Mouse (Mus musculus) liver, embryonic 11.5 days (tissue): Measurements from ENCODE around the gene Clec16a. TPM values are rescaled to one million over a fixed set of nuclear protein-coding genes. Genes with fewer than 3 reads are reported as not detected.

Experiments
- ATAC-seq: fragments of 200-750 bp; cut with Nextera tagmentation; replicated peaks from 2 replicates; pipeline ENCODE4 v1.8.0; 2017; ENCODE audit warnings: moderate number of reproducible peaks, mild to moderate bottlenecking, moderate TSS enrichment, moderate library complexity; ENCODE audit not compliant: low FRiP score
- DNase-seq: peaks from one replicate; pipeline ENCODE4 v3.0.0-alpha.2; 2017; ENCODE audit warnings: low spot score
- H3K27ac ChIP-seq: fragments of 300-500 bp; sonication (generic); 2 replicates; pipeline ENCODE4 v1.5.1; 2014; ENCODE audit warnings: mild to moderate bottlenecking, low read depth, low read length, control low read depth
- H3K27me3 ChIP-seq: fragments of 300-500 bp; sonication (generic); replicated peaks from 2 replicates; pipeline ENCODE4 v1.6.1; 2014; ENCODE audit warnings: low read length, mixed read lengths; ENCODE audit not compliant: control insufficient read depth, insufficient read depth
- H3K36me3 ChIP-seq: fragments of 300-500 bp; sonication (generic); 2 replicates; pipeline ENCODE4 v1.6.1; 2014; ENCODE audit warnings: mild to moderate bottlenecking, low read length, moderate library complexity, mixed read lengths; ENCODE audit not compliant: control insufficient read depth, insufficient read depth
- H3K4me1 ChIP-seq: fragments of 300-500 bp; sonication (generic); replicated peaks from 2 replicates; pipeline ENCODE4 v1.6.1; 2014; ENCODE audit warnings: low read length, mixed read lengths; ENCODE audit not compliant: control insufficient read depth, insufficient read depth
- H3K4me2 ChIP-seq: fragments of 300-500 bp; sonication (generic); 2 replicates; pipeline ENCODE4 v1.6.1; 2014; ENCODE audit warnings: mild to moderate bottlenecking, control low read depth, moderate library complexity
- H3K4me3 ChIP-seq: fragments of 300-500 bp; sonication (generic); 2 replicates; pipeline ENCODE4 v1.5.1; 2014; ENCODE audit warnings: low read depth, low read length, control low read depth
- H3K9ac ChIP-seq: fragments of 300-500 bp; sonication (generic); 2 replicates; pipeline ENCODE4 v1.6.1; 2014; ENCODE audit warnings: low read depth, low read length, control low read depth
- H3K9me3 ChIP-seq: fragments of 300-500 bp; sonication (generic); 2 replicates; pipeline ENCODE4 v1.6.1; 2016; ENCODE audit warnings: low read length, inconsistent platforms, mixed read lengths; ENCODE audit not compliant: control insufficient read depth
- WGBS: fragments of 180-500 bp; shearing (Covaris S2); extraction: QIAGEN DNeasy Blood & Tissue Kit; methylation state at CpG from one replicate; pipeline ENCODE4 v1.1.7; 2014; 5-methylcytosine and 5-hydroxymethylcytosine counted together
- polyA plus RNA-seq: library from polyadenylated mRNA; unstranded; fragments of >200 nt; fragmentation: Nextera tagmentation; extraction: Ambion mirVana; gene quantifications from 2 replicates; pipeline ENCODE4 v1.2.1, GENCODE M21; 2014

Gene Clec16a
- polyA plus RNA-seq, 1 experiment from 2014 or later: 27.4 TPM

GRCm38 (mm10) chr16:10511134-10511520, 34.0 kb upstream of the Clec16a start:
- Histone ChIP-seq H3K9ac (no peak overlapping the region), H3K27ac (no peak overlapping the region), H3K27me3 (no peaks in the 10 kb centered on the region), H3K4me1 (no peaks in the 10 kb centered on the region), H3K4me2 (no peak overlapping the region), H3K4me3 (no peak overlapping the region), H3K9me3 (no peaks in the 10 kb centered on the region), H3K36me3 (no peaks in the 10 kb centered on the region)
- DNase-seq (no peak), ATAC-seq (no peak)
- 75% methylated on average over 12 of the region's 12 CpGs for WGBS

DNA sequence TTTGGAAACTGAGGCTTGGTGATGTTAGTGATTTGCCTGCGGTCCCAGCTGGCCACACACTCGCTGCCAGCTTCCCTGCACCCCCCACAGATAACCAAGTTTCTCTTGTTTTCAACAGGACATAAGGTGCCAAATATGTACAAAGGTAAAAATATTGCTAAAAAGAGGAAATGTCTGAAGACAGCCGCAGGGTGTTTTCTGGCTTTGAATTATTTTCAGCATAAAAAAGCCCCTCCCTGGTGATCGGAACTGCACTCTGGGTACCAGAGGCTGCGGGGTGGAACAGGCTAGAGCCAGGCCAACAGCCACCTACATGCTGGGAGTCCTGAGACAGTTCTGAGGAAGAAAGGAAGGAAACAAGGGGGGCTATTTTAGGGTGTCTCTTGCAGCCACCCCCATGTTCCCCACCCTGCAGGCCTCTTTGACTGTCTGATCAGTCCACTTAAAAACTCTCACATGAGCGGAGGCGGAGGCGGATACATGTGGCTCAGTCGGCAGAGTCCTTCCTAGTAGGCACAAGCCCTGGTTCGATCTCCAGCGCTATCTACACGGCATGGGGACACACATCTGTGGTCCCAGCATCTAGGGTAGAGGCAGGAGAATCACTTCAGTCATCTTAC, 29.1 kb upstream of the Clec16a start:
- Histone ChIP-seq H3K4me2 (no peak overlapping the region), H3K4me3 (no peak overlapping the region), H3K27me3 (no peaks in the 10 kb centered on the region), H3K27ac (no peak overlapping the region), H3K36me3 (no peaks in the 10 kb centered on the region), H3K9me3 (no peaks in the 10 kb centered on the region), H3K4me1 (no peaks in the 10 kb centered on the region), H3K9ac (no peak overlapping the region)
- DNase-seq (no peak), ATAC-seq (no peak)
- 86% methylated on average over 12 of the region's 12 CpGs for WGBS

GRCm38 (mm10) chr16:10518030-10518429, 27.1 kb upstream of the Clec16a start:
- 41% methylated on average over 5 of the region's 5 CpGs for WGBS
- Histone ChIP-seq H3K27ac (no peak overlapping the region), H3K9ac (no peak overlapping the region), H3K4me2 (no peak overlapping the region), H3K9me3 (no peaks in the 10 kb centered on the region), H3K36me3 (no peaks in the 10 kb centered on the region), H3K4me1 (no peaks in the 10 kb centered on the region), H3K27me3 (no peaks in the 10 kb centered on the region), H3K4me3 (no peak overlapping the region)
- no peak for ATAC-seq
- no peak for DNase-seq

DNA sequence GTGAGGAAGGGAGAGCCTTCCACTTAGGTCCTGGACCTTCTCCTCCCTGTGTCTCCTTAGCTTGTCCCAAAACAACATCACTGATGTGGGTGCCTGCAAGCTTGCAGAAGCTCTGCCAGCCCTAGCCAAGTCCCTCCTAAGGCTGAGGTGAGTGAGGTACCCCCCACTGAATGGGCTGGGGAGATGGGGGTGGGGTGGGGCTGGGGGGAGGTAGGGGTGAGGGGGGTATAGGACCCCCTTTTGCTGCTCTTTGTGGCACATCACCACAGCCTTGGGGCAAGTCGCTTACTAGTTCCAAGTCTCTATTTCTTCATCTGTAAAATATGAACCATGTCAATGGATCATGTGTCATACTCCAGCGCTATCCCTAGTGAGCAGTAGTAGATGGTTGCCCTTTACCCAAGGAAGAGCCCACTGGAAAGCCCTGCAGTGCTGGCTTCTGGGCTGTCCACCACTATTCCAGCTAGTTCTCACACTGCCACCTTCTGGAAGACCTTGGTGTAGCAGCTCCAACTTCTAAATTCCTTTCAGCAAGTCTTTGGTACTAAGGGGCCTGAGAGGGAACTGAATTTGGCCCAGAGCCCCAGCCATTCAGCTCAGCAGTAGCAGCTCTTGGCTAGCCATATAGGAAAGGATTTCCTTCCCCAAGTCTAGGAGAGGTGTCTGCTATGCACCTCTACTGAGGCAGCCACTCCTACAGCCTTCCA, 24.1 kb upstream of the Clec16a start:
- H3K4me2 ChIP-seq: no peak overlapping the region
- H3K9ac ChIP-seq: no peak overlapping the region
- H3K4me3 ChIP-seq: no peak overlapping the region
- H3K36me3 ChIP-seq: no peaks in the 10 kb centered on the region
- no peaks in the 10 kb centered on the region for H3K27me3 ChIP-seq
- no peak; the same call in 1 of the 2 replicates for ATAC-seq
- H3K4me1 ChIP-seq: no peaks in the 10 kb centered on the region
- WGBS: 40% methylated on average over 2 of the region's 2 CpGs
- no peaks in the 10 kb centered on the region for H3K9me3 ChIP-seq
- no peak overlapping the region for H3K27ac ChIP-seq
- DNase-seq: peak; percentile 60

- no peaks in the 10 kb centered on the region for H3K9me3 ChIP-seq
- ATAC-seq: no peak
Measured at GRCm38 (mm10) chr16:10522811-10523210, 22.3 kb upstream of the Clec16a start.

DNA sequence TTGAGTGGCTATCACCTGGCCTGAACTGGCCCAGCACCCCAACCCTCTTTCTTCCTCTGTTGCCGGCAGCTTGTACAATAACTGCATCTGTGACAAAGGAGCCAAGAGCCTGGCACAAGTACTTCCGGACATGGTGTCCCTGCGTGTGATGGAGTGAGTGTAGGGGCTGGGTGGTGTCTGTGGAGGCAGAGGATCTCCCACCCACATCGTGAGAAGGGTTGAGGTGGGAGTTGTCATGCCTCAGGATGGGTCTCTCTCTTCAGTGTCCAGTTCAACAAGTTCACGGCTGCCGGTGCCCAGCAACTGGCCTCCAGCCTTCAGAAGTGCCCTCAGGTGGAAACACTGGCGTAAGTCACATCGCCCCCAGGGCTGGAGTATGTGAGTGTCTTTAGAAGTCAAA, 21.5 kb upstream of the Clec16a start:
- 89% methylated on average over 8 of the region's 8 CpGs for WGBS
- Histone ChIP-seq H3K9me3 (no peaks in the 10 kb centered on the region), H3K4me1 (no peaks in the 10 kb centered on the region), H3K9ac (no peak overlapping the region), H3K4me2 (no peak overlapping the region), H3K36me3 (no peaks in the 10 kb centered on the region), H3K27ac (no peak overlapping the region), H3K4me3 (no peak overlapping the region), H3K27me3 (no peaks in the 10 kb centered on the region)
- DNase-seq (no peak), ATAC-seq (no peak)

More at GRCm38 (mm10) chr16:10522811-10523210, 22.3 kb upstream of the Clec16a start:
- Histone ChIP-seq H3K9ac (no peak overlapping the region), H3K36me3 (no peaks in the 10 kb centered on the region), H3K27ac (no peak overlapping the region), H3K4me2 (no peak overlapping the region), H3K4me3 (no peak overlapping the region), H3K27me3 (no peaks in the 10 kb centered on the region), H3K4me1 (no peaks in the 10 kb centered on the region)
- no peak for DNase-seq
- WGBS: 93% methylated on average over 1 of the region's 1 CpGs

GRCm38 (mm10) chr16:10524866-10525609, 20.1 kb upstream of the Clec16a start:
- Histone ChIP-seq H3K4me3 (no peak overlapping the region), H3K4me1 (no peaks in the 10 kb centered on the region), H3K4me2 (no peak overlapping the region), H3K9ac (no peak overlapping the region), H3K27ac (no peak overlapping the region), H3K9me3 (no peaks in the 10 kb centered on the region), H3K27me3 (no peaks in the 10 kb centered on the region), H3K36me3 (no peaks in the 10 kb centered on the region)
- WGBS: 45% methylated on average over 4 of the region's 4 CpGs
- ATAC-seq: no peak
- no peak for DNase-seq

DNA sequence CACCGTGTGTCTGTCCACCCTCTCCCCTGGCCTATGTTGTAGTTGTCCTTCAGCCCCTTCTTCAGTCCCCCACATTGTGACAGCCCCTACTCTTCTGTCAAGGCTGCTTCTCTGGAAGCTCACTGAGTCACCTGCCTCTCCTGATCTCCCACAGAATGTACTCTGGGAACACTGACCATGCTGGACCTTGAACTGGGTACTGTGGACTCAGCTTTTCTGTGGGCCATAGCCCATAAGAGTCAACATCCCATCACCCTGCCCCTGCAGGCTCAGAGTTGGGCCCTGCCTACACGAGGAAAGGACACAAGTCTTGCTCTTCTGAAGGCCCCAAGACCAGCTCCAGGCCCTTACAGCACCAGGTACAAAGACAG, 19.5 kb upstream of the Clec16a start:
- WGBS: 54% methylated on average over 2 of the region's 2 CpGs
- no peak overlapping the region for H3K9ac ChIP-seq

More for the DNA sequence above, 19.5 kb upstream of the Clec16a start:
- no peaks in the 10 kb centered on the region for H3K4me1 ChIP-seq
- no peak overlapping the region for H3K27ac ChIP-seq
- no peaks in the 10 kb centered on the region for H3K36me3 ChIP-seq
- H3K9me3 ChIP-seq: no peaks in the 10 kb centered on the region
- no peaks in the 10 kb centered on the region for H3K27me3 ChIP-seq
- H3K4me3 ChIP-seq: no peak overlapping the region
- ATAC-seq: no peak
- H3K4me2 ChIP-seq: no peak overlapping the region
- no peak for DNase-seq
